Mouse (Mus musculus) adrenal gland, postnatal 4 days (tissue): ENCODE measurements around the gene Sel1l3. TPM values are rescaled to one million over a fixed set of nuclear protein-coding genes. Genes with fewer than 3 reads are reported as not detected.
A peak's percentile ranks its signal among the peaks of the same experiment; 100 is the strongest.

Experiments
- DNase-seq, 2 experiments: peaks; one replicate each; pipeline ENCODE4 v3.0.0; 2021 to 2022; ENCODE audit warnings: low spot score in 2 of 2, mixed read lengths in 2 of 2
- total RNA-seq, 2 experiments: library from RNA; stranded (reverse); gene quantifications; 2 replicates each; pipeline ENCODE4 v1.2.3; 2021

Gene Sel1l3
- total RNA-seq, 2 experiments from 2014 or later = 7.0 to 8.0 TPM

- no peak for DNase-seq
Measured at GRCm38 (mm10) chr5:53214362-53214761, 635 bp upstream of the Sel1l3 start.

- peak in 1 of 2 experiments; percentile 14 for DNase-seq
Measured at GRCm38 (mm10) chr5:53212782-53213710, 681 bp downstream of the Sel1l3 start.

GRCm38 (mm10) chr5:53212087-53212781 lies 1.5 kb downstream of the Sel1l3 start:
- no peak for DNase-seq

DNA sequence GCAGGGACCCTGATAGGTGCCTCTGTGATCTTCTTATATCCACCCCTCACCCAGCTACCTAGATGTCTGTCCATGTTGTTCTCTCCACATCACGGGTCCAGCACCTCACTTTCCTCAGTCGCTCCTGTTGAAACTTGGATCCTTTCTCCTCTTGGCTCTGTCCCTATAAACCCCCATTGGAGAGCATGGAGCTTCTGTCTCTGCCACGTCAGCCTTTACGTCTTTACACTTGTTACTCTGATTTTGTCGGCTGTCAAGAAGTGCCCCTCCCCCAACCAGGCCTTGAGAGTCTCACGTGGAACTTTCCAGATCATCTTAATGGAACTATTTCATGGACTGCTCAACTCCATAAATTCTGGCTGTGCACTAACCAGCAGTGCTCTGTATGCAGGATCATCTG lies 2.5 kb downstream of the Sel1l3 start:
- no peak for DNase-seq

GRCm38 (mm10) chr5:53210481-53210880 lies 3.2 kb downstream of the Sel1l3 start:
- no peak for DNase-seq

GRCm38 (mm10) chr5:53209773-53210172 lies 4.0 kb downstream of the Sel1l3 start:
- DNase-seq = no peak

DNA sequence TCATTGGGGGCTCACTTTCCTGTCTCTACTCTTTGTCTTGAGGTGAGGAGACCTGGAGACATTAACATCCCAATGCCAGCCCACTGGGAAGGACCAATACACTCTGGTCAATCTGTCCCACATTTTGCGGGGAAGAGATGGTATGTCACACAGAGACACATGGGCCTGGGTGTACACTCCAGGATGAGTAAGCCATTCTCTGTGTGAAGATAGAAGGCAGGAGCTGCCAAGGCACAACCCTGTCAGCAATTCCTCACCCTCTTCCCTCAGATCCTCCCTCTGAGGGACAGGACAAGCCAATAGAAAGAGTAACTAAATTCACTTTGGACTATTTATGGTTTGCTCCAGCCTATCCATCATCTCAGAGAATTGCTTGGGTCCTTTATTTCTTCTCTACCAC lies 5.0 kb downstream of the Sel1l3 start:
- no peak for DNase-seq

- DNase-seq = no peak
Measured at GRCm38 (mm10) chr5:53206575-53206974, 7.2 kb downstream of the Sel1l3 start.

DNA sequence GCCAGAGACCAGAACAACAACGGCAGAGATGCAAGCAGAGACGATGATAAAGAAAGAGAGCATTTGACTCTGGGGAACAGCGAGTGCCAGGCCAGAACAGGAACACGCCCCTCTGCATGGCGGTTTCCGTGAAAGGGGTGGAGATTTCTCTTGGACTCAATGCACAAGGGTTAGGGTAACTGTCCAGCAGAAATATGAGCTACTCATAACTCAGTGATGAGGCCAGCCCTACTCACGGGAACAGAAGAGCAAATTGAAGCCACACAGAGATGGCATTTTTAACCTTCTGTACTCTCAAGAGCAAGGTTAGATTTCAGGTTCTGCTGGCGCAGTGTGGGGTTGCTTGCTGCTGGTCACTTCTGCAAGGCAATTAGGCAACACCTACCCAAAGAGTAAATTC lies 11.0 kb downstream of the Sel1l3 start:
- no peak for DNase-seq

DNA sequence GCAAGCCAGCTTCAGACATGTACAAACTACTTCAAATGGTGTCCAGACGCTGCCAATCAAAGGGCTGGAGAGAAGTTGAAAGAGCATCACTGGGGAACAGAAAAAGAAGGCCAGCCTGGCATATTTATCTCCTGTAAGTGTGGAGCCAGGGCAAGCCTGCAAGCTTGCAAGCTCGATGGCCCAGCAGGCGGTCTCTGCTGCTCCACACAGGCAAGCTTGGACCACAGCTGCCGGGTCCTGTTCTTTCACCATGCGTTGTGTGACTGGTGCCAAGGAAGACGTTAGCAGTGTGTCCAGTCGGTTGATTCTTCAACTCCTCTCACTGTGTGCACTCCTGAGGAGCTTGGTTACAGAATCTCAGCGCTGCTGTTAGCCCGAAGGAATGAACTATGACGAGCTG lies 12.9 kb downstream of the Sel1l3 start:
- no peak for DNase-seq

GRCm38 (mm10) chr5:53198408-53198807 lies 15.3 kb downstream of the Sel1l3 start:
- DNase-seq = no peak

DNA sequence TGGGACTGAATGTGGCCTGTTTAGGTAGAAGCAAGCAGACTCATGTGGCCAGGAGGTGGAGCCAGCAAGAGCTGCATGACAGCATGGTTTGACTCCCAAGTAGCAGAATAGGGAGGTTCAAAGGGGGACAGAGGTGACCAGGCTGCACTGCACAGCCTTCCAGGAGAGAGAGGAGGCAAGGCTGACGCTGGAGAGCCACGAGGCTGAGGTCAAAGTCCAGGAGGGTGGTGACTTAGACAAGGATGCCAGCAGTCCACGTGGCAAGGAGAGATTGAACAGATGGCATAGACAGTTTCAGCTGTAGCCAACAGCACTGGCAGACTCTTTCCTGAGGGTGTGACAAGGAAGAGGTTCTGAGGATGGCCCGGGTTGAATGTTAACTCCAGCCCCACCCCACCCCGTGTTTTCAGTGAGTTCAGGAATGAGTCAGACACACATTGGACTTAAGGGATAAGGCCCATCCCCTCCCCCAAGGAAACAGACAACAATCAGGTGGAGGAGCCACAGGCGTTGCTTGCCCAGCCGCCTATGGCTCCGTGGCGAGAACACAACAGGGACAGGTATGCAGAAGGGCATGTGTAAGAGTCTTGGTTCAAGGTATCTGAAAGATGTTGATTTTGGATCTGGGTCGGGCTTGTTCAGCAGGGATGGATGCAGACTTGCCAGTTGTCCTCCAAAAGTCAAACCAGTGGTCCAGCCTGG lies 17.2 kb downstream of the Sel1l3 start:
- DNase-seq = no peak

DNA sequence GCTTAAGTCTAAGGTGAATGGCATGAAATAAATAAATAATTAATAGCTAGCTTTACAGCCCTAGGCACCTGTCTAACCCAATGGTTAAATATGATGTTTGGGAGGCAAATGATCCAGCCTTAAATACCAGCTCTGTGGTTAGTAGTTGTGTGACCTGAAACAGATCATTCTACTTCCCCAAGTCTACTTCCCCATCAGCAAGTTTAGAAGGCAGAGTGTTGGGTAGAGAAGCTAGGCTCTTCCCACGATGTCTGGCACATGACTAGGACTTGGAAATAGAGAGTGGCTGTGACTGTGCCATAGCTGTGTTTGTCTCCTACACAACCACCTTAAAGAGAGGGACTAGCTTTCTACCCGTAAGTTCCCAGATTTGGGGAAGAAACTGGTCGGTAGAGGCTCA lies 18.9 kb downstream of the Sel1l3 start:
- no peak for DNase-seq

- no peak for DNase-seq
Measured at GRCm38 (mm10) chr5:53194421-53194820, 19.3 kb downstream of the Sel1l3 start.

GRCm38 (mm10) chr5:53193092-53194030 lies 20.4 kb downstream of the Sel1l3 start:
- no peak for DNase-seq

- DNase-seq = no peak
Measured at GRCm38 (mm10) chr5:53188608-53189007, 25.1 kb downstream of the Sel1l3 start.

- no peak for DNase-seq
Measured at GRCm38 (mm10) chr5:53187245-53187644, 26.5 kb downstream of the Sel1l3 start.

- DNase-seq = no peak
Measured at GRCm38 (mm10) chr5:53185803-53186202, 27.9 kb downstream of the Sel1l3 start.

DNA sequence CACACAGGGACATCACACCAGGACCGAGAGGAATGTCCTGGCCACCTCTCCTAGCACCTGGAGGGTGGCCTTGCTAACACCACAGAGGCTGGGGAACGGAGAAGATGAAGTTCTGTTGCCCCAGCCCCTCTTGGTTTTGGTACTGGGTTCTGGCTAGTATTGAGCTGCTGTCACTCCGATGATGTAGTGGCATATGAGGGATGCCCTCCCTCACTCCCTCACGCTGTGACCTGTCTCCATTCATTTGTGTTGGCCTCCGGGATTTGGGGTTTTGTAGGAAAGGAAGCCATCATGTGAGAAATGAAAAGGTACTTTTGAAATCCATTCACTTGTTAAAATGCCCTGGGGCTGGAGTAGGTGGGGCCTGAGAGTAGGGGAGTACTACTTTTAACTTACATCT lies 33.8 kb downstream of the Sel1l3 start:
- DNase-seq = no peak

- no peak for DNase-seq
Measured at GRCm38 (mm10) chr5:53176703-53177102, 37.0 kb downstream of the Sel1l3 start.

- DNase-seq = no peak
Measured at GRCm38 (mm10) chr5:53176075-53176474, 37.7 kb downstream of the Sel1l3 start.
